Comparison of ENCODE assay signal across 8 mouse cellular contexts in genomic region chr2:38485957-38486931, GRCm38 (mm10). TPM values are rescaled to one million over a fixed set of nuclear protein-coding genes. Genes with fewer than 3 reads are reported as not detected.
A peak's percentile ranks its signal among the peaks of the same experiment; 100 is the strongest.
DNase-seq lines count a peak whose midpoint lies in the region; ATAC-seq and TF ChIP-seq lines count a peak whose summit lies in the region.

No protein-coding gene starts in this region.

- H3K27me3 ChIP-seq in forebrain, embryonic 14.5 days (replicated peaks; ENCODE audit: control insufficient read depth, insufficient read depth, low read length): no peaks in the 10 kb centered on the region
- H3K27me3 ChIP-seq in forebrain, embryonic 12.5 days: no peaks in the 10 kb centered on the region
- H3K27me3 ChIP-seq in intestine, embryonic 15.5 days (replicated peaks): no peaks in the 10 kb centered on the region
- H3K27me3 ChIP-seq in liver, embryonic 13.5 days: no peaks in the 10 kb centered on the region
- H3K27me3 ChIP-seq in small intestine, adult 2 months (ENCODE audit: control insufficient read depth, insufficient read depth, low read length): no peaks in the 10 kb centered on the region

- intact Hi-C loops in gastrocnemius, adult 2 months (cut with DNase I): no loop called here

- H3K9ac ChIP-seq in forebrain, embryonic 14.5 days (ENCODE audit: low read length): no peak overlapping the region
- no peak overlapping the region for H3K9ac ChIP-seq in forebrain, embryonic 12.5 days
- no peak overlapping the region for H3K9ac ChIP-seq in intestine, embryonic 15.5 days
- no peak overlapping the region for H3K9ac ChIP-seq in liver, embryonic 13.5 days

- peak; percentile 22 for DNase-seq in forebrain, embryonic 14.5 days (ENCODE audit: low spot score)
- peak; percentile 87 to 89 for DNase-seq in adrenal gland, postnatal 36 days
- DNase-seq in gastrocnemius, adult 2 months: peak; percentile 80
- DNase-seq in liver, embryonic 13.5 days: no peak

- peak; percentile 27; the same call in 1 of the 2 replicates for TF ChIP-seq POLR2A in small intestine, adult 2 months (IDR thresholded peaks at IDR 0.05; ENCODE audit: low read depth, low read length)

- H3K4me3 ChIP-seq in forebrain, embryonic 14.5 days (ENCODE audit: low read depth, low read length): no peak overlapping the region
- H3K4me3 ChIP-seq in forebrain, embryonic 12.5 days (replicated peaks): no peak overlapping the region
- no peak overlapping the region for H3K4me3 ChIP-seq in gastrocnemius, adult 2 months
- H3K4me3 ChIP-seq in intestine, embryonic 15.5 days (replicated peaks): no peak overlapping the region
- H3K4me3 ChIP-seq in liver, embryonic 13.5 days (replicated peaks): no peak overlapping the region
- H3K4me3 ChIP-seq in small intestine, adult 2 months (ENCODE audit: low read depth, low read length): no peak overlapping the region

- H3K9me3 ChIP-seq in forebrain, embryonic 14.5 days (replicated peaks; ENCODE audit: control insufficient read depth, low read length): no peaks in the 10 kb centered on the region
- 0 out of 2 replicates have a peak, but pooled peaks cover 5% of the 10 kb centered on the region for H3K9me3 ChIP-seq in forebrain, embryonic 12.5 days
- H3K9me3 ChIP-seq in intestine, embryonic 15.5 days: no peaks in the 10 kb centered on the region
- no peaks in the 10 kb centered on the region for H3K9me3 ChIP-seq in liver, embryonic 13.5 days (replicated peaks)

- peaks cover 3% of the 10 kb centered on the region; the same call in 1 of the 2 replicates for H3K4me1 ChIP-seq in forebrain, embryonic 14.5 days (ENCODE audit: control insufficient read depth, insufficient read depth, low read length)
- H3K4me1 ChIP-seq in forebrain, embryonic 12.5 days: no peaks in the 10 kb centered on the region
- H3K4me1 ChIP-seq in intestine, embryonic 15.5 days (replicated peaks): peaks cover 14% of the 10 kb centered on the region
- H3K4me1 ChIP-seq in liver, embryonic 13.5 days (replicated peaks): peaks cover 37% of the 10 kb centered on the region
- peaks cover 26% of the 10 kb centered on the region for H3K4me1 ChIP-seq in small intestine, adult 2 months (ENCODE audit: control insufficient read depth, insufficient read depth, insufficient read length, low read length)

- H3K4me2 ChIP-seq in forebrain, embryonic 14.5 days (ENCODE audit: low read length): no peak overlapping the region
- no peak overlapping the region for H3K4me2 ChIP-seq in forebrain, embryonic 12.5 days
- no peak overlapping the region; the same call in 1 of the 2 replicates for H3K4me2 ChIP-seq in intestine, embryonic 15.5 days (replicated peaks)
- 0 out of 2 replicates have a peak overlapping the region, but pooled peaks have one; percentile 18 for H3K4me2 ChIP-seq in liver, embryonic 13.5 days

- WGBS in forebrain, embryonic 14.5 days: 67% methylated on average over 6 of the region's 6 CpGs
- 77% methylated on average over 6 of the region's 6 CpGs for WGBS in forebrain, embryonic 12.5 days
- WGBS in intestine, embryonic 15.5 days: 55% methylated on average over 6 of the region's 6 CpGs
- 31% methylated on average over 6 of the region's 6 CpGs for WGBS in liver, embryonic 13.5 days (ENCODE audit: insufficient replicate concordance)
- 18% methylated on average over 6 of the region's 6 CpGs for WGBS in small intestine, adult 2 months

- no peaks in the 10 kb centered on the region for H3K36me3 ChIP-seq in forebrain, embryonic 14.5 days (ENCODE audit: control insufficient read depth, insufficient read depth, low read length)
- H3K36me3 ChIP-seq in forebrain, embryonic 12.5 days (replicated peaks): no peaks in the 10 kb centered on the region
- H3K36me3 ChIP-seq in intestine, embryonic 15.5 days: no peaks in the 10 kb centered on the region
- no peaks in the 10 kb centered on the region for H3K36me3 ChIP-seq in liver, embryonic 13.5 days
- H3K36me3 ChIP-seq in small intestine, adult 2 months (ENCODE audit: control insufficient read depth, insufficient read depth, low read length): no peaks in the 10 kb centered on the region

- TF ChIP-seq CTCF in gastrocnemius, adult 2 months (IDR thresholded peaks at IDR 0.05): no peak
- no peak for TF ChIP-seq CTCF in small intestine, adult 2 months (IDR thresholded peaks at IDR 0.05; ENCODE audit: extremely low read depth, insufficient read length, insufficient replicate concordance, low read depth, low read length)

- ATAC-seq in forebrain, embryonic 14.5 days: no peak
- no peak for ATAC-seq in forebrain, embryonic 12.5 days (ENCODE audit: low FRiP score)
- ATAC-seq in intestine, embryonic 15.5 days: peak; percentile 98
- peak; percentile 75 for ATAC-seq in liver, embryonic 13.5 days (ENCODE audit: low read depth)
- ATAC-seq in CD4-positive, CD25-positive, alpha-beta regulatory T cell, adult 4 months: no peak

- no peak overlapping the region for H3K27ac ChIP-seq in forebrain, embryonic 14.5 days (ENCODE audit: low read depth, low read length)
- no peak overlapping the region for H3K27ac ChIP-seq in forebrain, embryonic 12.5 days
- peak overlapping the region; percentile 54 for H3K27ac ChIP-seq in gastrocnemius, adult 2 months
- peak overlapping the region; percentile 87 for H3K27ac ChIP-seq in intestine, embryonic 15.5 days
- peak overlapping the region; percentile 69 for H3K27ac ChIP-seq in liver, embryonic 13.5 days
- H3K27ac ChIP-seq in small intestine, adult 2 months (ENCODE audit: insufficient read depth, low read depth, low read length): peak overlapping the region; percentile 90

RNA-seq across cellular contexts. Expression of gene Nek6, which starts 25.2 kb away (rescaled TPM):
- 95.1 and 96.7 TPM in 2 replicates for polyA plus RNA-seq in forebrain, embryonic 14.5 days (2014; fragmentation: Nextera tagmentation; extraction: Ambion mirVana)
- 125 and 132 TPM in 2 replicates for polyA plus RNA-seq in forebrain, embryonic 12.5 days (2016; fragmentation: Nextera tagmentation; extraction: Ambion mirVana)
- total RNA-seq in adrenal gland, postnatal 36 days (2021): 10 to 100 TPM in 1 of 2 experiments, 1 to 10 TPM in 1; 9.2 to 22.3 TPM
- 10 to 100 TPM in 1 of 2 experiments, 1 to 10 TPM in 1; 4.9 to 10.7 TPM for total RNA-seq in gastrocnemius, adult 2 months (2021)
- 102 and 104 TPM in 2 replicates for polyA plus RNA-seq in intestine, embryonic 15.5 days (2015; fragmentation: Nextera tagmentation; extraction: Ambion mirVana)
- 29.9 and 38.3 TPM in 2 replicates for polyA plus RNA-seq in liver, embryonic 13.5 days (2015; fragmentation: Nextera tagmentation; extraction: Ambion mirVana)
- 24.6 and 173 TPM in 2 replicates for polyA plus RNA-seq in small intestine, adult 2 months (2012; rRNA removed)
- 1 to 10 TPM; 2.9 to 3.1 TPM for polyA plus RNA-seq in CD4-positive, CD25-positive, alpha-beta regulatory T cell, adult 4 months (2017; shearing (Covaris generic))

Comparison
In these comparisons a context has a peak if more than half of its experiments do, and no peak if none do; other contexts are left out.
1. ATAC-seq: peak in intestine, embryonic 15.5 days (single experiment) and liver, embryonic 13.5 days (single experiment); none in forebrain, embryonic 14.5 days (single experiment), forebrain, embryonic 12.5 days (single experiment) and CD4-positive, CD25-positive, alpha-beta regulatory T cell, adult 4 months (single experiment).
2. H3K27ac ChIP-seq: peak in gastrocnemius, adult 2 months (single experiment), intestine, embryonic 15.5 days (single experiment), liver, embryonic 13.5 days (single experiment) and small intestine, adult 2 months (single experiment); none in forebrain, embryonic 14.5 days (single experiment) and forebrain, embryonic 12.5 days (single experiment).